Mouse (Mus musculus) kidney, adult 2 months (tissue): ENCODE measurements at regions not wholly inside any gene's neighbourhood (a gene's known extent, or its start where the extent isn't known, plus 50 kb on each side); places are given as distances from the start of the nearest gene placed in this dataset.

Source experiments
- DNase-seq: peaks from one replicate; pipeline ENCODE4 v3.0.0; 2021
- H3K27ac ChIP-seq: fragments of 200-500 bp; 2 replicates; pipeline ENCODE4 v1.5.1; 2012; ENCODE audit warnings: low read depth, low read length, control low read depth, inconsistent platforms; ENCODE audit not compliant: insufficient read depth
- H3K27me3 ChIP-seq: fragments of 200-500 bp; replicated peaks from 2 replicates; pipeline ENCODE4 v1.6.1; 2012; ENCODE audit warnings: mild to moderate bottlenecking, moderate library complexity, low read length, inconsistent platforms; ENCODE audit not compliant: control insufficient read depth, insufficient read depth
- H3K36me3 ChIP-seq: fragments of 200-500 bp; 2 replicates; pipeline ENCODE4 v1.6.1; 2012; ENCODE audit warnings: mild to moderate bottlenecking, moderate library complexity, low read length, inconsistent platforms; ENCODE audit not compliant: control insufficient read depth, insufficient read depth
- H3K4me1 ChIP-seq: fragments of 200-500 bp; 2 replicates; pipeline ENCODE4 v1.6.1; 2011; ENCODE audit warnings: low read length; ENCODE audit not compliant: control insufficient read depth, insufficient read depth
- H3K4me3 ChIP-seq: fragments of 200-500 bp; 2 replicates; pipeline ENCODE4 v1.5.1; 2011; ENCODE audit warnings: mild to moderate bottlenecking, low read depth, low read length, control low read depth; ENCODE audit not compliant: insufficient read depth
- CTCF ChIP-seq: fragments of 200-500 bp; conservative IDR thresholded peaks from 2 replicates; pipeline ENCODE4 v1.5.1; 2011; ENCODE audit warnings: low read depth, mild to moderate bottlenecking, control low read depth, low read length, moderate library complexity, mixed read lengths; ENCODE audit not compliant: insufficient read depth, insufficient read length
- POLR2A ChIP-seq: fragments of 200-500 bp; IDR thresholded peaks from one replicate; pipeline ENCODE4 v1.6.1; 2011; ENCODE audit warnings: low read depth, low read length, control low read depth
- WGBS: fragments of 180-500 bp; shearing (Covaris S2); methylation state at CpG from one replicate; pipeline ENCODE4 v1.1.7; 2018; 5-methylcytosine and 5-hydroxymethylcytosine counted together

GRCm38 (mm10) chr14:112895561-112895960 is 418.8 kb upstream of the Tpm3-rs7 start:
- no peak overlapping the region for H3K4me3 ChIP-seq
- peak; percentile 6 for DNase-seq
- H3K27me3 ChIP-seq: no peaks in the 10 kb centered on the region
- WGBS: 17% methylated on average over 2 of the region's 2 CpGs
- H3K27ac ChIP-seq: no peak overlapping the region
- no peaks in the 10 kb centered on the region for H3K4me1 ChIP-seq
- H3K36me3 ChIP-seq: no peaks in the 10 kb centered on the region
- no peak for TF ChIP-seq POLR2A
- TF ChIP-seq CTCF: no peak

GRCm38 (mm10) chr14:112901171-112901570 is 413.2 kb upstream of the Tpm3-rs7 start:
- no peaks in the 10 kb centered on the region for H3K4me1 ChIP-seq
- H3K36me3 ChIP-seq: no peaks in the 10 kb centered on the region
- no peak overlapping the region for H3K27ac ChIP-seq
- DNase-seq: no peak
- no peak for TF ChIP-seq POLR2A
- no peak for TF ChIP-seq CTCF
- 55% methylated on average over 1 of the region's 1 CpGs for WGBS
- no peaks in the 10 kb centered on the region for H3K27me3 ChIP-seq
- no peak overlapping the region for H3K4me3 ChIP-seq

GRCm38 (mm10) chr14:112917148-112917547 is 397.3 kb upstream of the Tpm3-rs7 start:
- no peaks in the 10 kb centered on the region for H3K4me1 ChIP-seq
- 90% methylated on average over 1 of the region's 1 CpGs for WGBS

More at GRCm38 (mm10) chr14:112917148-112917547, 397.3 kb upstream of the Tpm3-rs7 start:
- DNase-seq: no peak
- no peak overlapping the region for H3K4me3 ChIP-seq
- no peaks in the 10 kb centered on the region for H3K36me3 ChIP-seq
- H3K27ac ChIP-seq: no peak overlapping the region
- TF ChIP-seq CTCF: no peak
- no peak for TF ChIP-seq POLR2A
- H3K27me3 ChIP-seq: no peaks in the 10 kb centered on the region
